Mouse (Mus musculus) ES-E14 (cell line): Measurements from ENCODE around the gene Kirrel3.

ENCODE experiments used
- CHD2 ChIP-seq: IDR thresholded peaks from 2 replicates; pipeline ENCODE4 v1.6.1; 2014; ENCODE audit warnings: mild to moderate bottlenecking, low read depth, low read length, inconsistent platforms
- HCFC1 ChIP-seq: IDR thresholded peaks from 2 replicates; pipeline ENCODE4 v1.6.1; 2012; ENCODE audit warnings: low read length, inconsistent platforms, borderline replicate concordance; ENCODE audit not compliant: insufficient read depth
- MAFK ChIP-seq: IDR thresholded peaks from 2 replicates; pipeline ENCODE4 v1.6.1; 2014; ENCODE audit warnings: mild to moderate bottlenecking, low read depth, low read length, inconsistent platforms; ENCODE audit not compliant: insufficient read depth
- ZC3H11A ChIP-seq: IDR thresholded peaks from 2 replicates; pipeline ENCODE4 v1.6.1; 2012; ENCODE audit warnings: low read depth, mild to moderate bottlenecking, inconsistent platforms, low read length, borderline replicate concordance
- ZNF384 ChIP-seq: IDR thresholded peaks from 2 replicates; pipeline ENCODE4 v1.6.1; 2012; ENCODE audit warnings: low read depth, low read length, inconsistent platforms

DNA sequence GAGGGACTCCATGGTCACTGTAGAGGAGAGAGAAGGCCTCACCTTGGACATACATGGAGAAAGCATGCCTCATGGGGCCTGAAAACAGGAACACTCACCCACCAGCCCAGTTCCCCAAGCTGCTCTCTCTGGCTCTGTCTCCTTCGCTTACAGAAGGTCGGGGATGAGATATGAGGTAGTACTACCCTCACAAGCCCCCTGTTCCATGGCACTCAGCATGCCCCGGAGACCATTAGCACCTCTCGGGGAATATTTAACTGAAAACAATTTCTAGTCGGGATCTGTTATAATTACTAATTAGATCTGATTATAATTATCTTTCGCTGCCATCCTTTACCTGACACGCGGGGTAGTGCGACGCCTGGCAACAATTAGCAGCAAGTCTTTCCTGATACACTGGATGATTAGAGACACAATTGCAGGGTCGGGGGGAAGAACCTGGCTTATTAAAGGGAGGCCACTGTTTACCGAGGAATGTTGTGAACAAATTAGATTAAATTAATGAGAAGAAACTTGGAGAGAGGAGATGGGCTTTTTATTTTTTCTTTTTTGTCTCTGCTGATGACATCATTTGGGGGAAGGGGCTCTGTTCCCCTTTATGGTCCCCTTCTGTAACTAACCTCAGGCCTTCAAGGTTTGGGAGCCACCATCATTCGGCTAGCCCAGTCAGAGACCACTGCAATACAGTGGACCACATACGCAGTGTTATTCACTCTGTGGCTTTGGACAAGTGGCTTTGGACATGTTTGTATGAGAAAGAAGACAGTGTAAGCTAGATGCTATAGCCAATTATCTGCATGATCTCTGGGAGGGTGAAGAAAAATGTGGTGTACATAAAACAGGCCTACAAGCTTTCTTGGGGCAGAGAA lies 478.7 kb downstream of the Kirrel3 start:
- no peak for TF ChIP-seq CHD2
- TF ChIP-seq ZNF384 = no peak
- no peak for TF ChIP-seq HCFC1
- no peak for TF ChIP-seq ZC3H11A
- TF ChIP-seq MAFK = no peak
